Mouse (Mus musculus) bone marrow macrophage, adult 2 months (primary cell): ENCODE measurements around the gene Ogfod3.

Experiments used
- CTCF ChIP-seq: IDR thresholded peaks from 2 replicates; pipeline ENCODE4 v1.5.1; 2012; ENCODE audit warnings: low read depth, mild to moderate bottlenecking, low read length, moderate library complexity
- POLR2A ChIP-seq: IDR thresholded peaks from 2 replicates; pipeline ENCODE4 v1.6.1; 2012; ENCODE audit warnings: mild to moderate bottlenecking, low read depth, low read length, borderline replicate concordance

- TF ChIP-seq CTCF (no peak), POLR2A (no peak)
Measured at GRCm38 (mm10) chr11:121200781-121201180, 3.7 kb downstream of the Ogfod3 start.
